Mouse (Mus musculus): ENCODE data around the gene March8. TPM values are rescaled to one million over a fixed set of nuclear protein-coding genes. Genes with fewer than 3 reads are reported as not detected.

March8 gene
- polyA plus RNA-seq, 1 experiment from 2014 or later: 35.7 TPM

- no peaks in the 10 kb centered on the region for H3K27me3 ChIP-seq (replicated peaks)
- H3K9ac ChIP-seq: no peak overlapping the region
- H3K4me2 ChIP-seq: no peak overlapping the region
- peaks cover 17% of the 10 kb centered on the region for H3K4me1 ChIP-seq (replicated peaks)
- H3K9me3 ChIP-seq (replicated peaks): no peaks in the 10 kb centered on the region
- no peak overlapping the region for H3K27ac ChIP-seq (ENCODE audit: poor library complexity, severe bottlenecking)
- no peaks in the 10 kb centered on the region for H3K36me3 ChIP-seq
- H3K4me3 ChIP-seq: no peak overlapping the region
- 78% methylated on average over 6 of the region's 6 CpGs for WGBS
- ATAC-seq (ENCODE audit: insufficient number of reproducible peaks, low FRiP score): peak; percentile 78
These were observed 32.6 kb downstream of the March8 start for GRCm38 (mm10) chr6:116370216-116370976.

GRCm38 (mm10) chr6:116371500-116371899 is 33.7 kb downstream of the March8 start:
- no peak overlapping the region for H3K4me3 ChIP-seq
- WGBS: 85% methylated on average over 3 of the region's 3 CpGs
- H3K27me3 ChIP-seq (replicated peaks): no peaks in the 10 kb centered on the region
- no peaks in the 10 kb centered on the region for H3K9me3 ChIP-seq (replicated peaks)
- H3K27ac ChIP-seq (ENCODE audit: poor library complexity, severe bottlenecking): no peak overlapping the region
- no peaks in the 10 kb centered on the region for H3K36me3 ChIP-seq
- no peak overlapping the region for H3K9ac ChIP-seq
- H3K4me2 ChIP-seq: no peak overlapping the region
- ATAC-seq (ENCODE audit: insufficient number of reproducible peaks, low FRiP score): no peak
- H3K4me1 ChIP-seq (replicated peaks): peaks cover 17% of the 10 kb centered on the region

DNA sequence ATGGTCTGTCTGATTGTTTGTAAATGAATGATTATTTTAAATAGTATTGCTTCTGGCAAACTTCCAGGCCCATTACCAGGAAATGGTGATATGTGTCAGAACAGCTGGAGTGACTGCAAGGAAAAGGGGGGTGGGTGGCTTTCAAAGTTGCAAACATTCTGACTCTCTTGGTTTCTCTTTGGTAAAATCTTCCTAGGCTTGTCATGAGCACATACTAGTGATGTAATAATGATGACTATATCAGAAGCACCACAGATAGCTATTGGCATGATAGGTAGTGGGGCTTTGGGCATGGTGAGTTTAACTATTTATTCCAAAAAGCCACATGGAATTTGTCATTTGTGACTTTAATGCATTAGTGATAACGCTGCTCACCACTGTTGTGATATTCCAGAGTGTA is 36.3 kb downstream of the March8 start:
- Histone ChIP-seq H3K27ac (ENCODE audit: poor library complexity, severe bottlenecking) (no peak overlapping the region), H3K4me3 (no peak overlapping the region), H3K27me3 (replicated peaks) (no peaks in the 10 kb centered on the region), H3K9ac (no peak overlapping the region), H3K36me3 (peaks cover 14% of the 10 kb centered on the region; the same call in 1 of the 2 replicates), H3K4me2 (no peak overlapping the region), H3K4me1 (replicated peaks) (peaks cover 20% of the 10 kb centered on the region), H3K9me3 (replicated peaks) (no peaks in the 10 kb centered on the region)
- no peak for ATAC-seq (ENCODE audit: insufficient number of reproducible peaks, low FRiP score)
- 92% methylated on average over 1 of the region's 1 CpGs for WGBS

GRCm38 (mm10) chr6:116374618-116375017 is 36.8 kb downstream of the March8 start:
- no peak overlapping the region for H3K4me3 ChIP-seq
- peaks cover 14% of the 10 kb centered on the region; the same call in 1 of the 2 replicates for H3K36me3 ChIP-seq
- no peaks in the 10 kb centered on the region for H3K9me3 ChIP-seq (replicated peaks)
- no peak overlapping the region for H3K27ac ChIP-seq (ENCODE audit: poor library complexity, severe bottlenecking)
- no peak overlapping the region for H3K4me2 ChIP-seq
- no peak for ATAC-seq (ENCODE audit: insufficient number of reproducible peaks, low FRiP score)
- peaks cover 20% of the 10 kb centered on the region for H3K4me1 ChIP-seq (replicated peaks)
- H3K9ac ChIP-seq: no peak overlapping the region
- no peaks in the 10 kb centered on the region for H3K27me3 ChIP-seq (replicated peaks)

GRCm38 (mm10) chr6:116378892-116379291 is 41.1 kb downstream of the March8 start:
- no peak overlapping the region for H3K4me2 ChIP-seq
- H3K9ac ChIP-seq: no peak overlapping the region
- H3K4me1 ChIP-seq (replicated peaks): peaks cover 13% of the 10 kb centered on the region; the same call in 1 of the 2 replicates
- ATAC-seq (ENCODE audit: insufficient number of reproducible peaks, low FRiP score): no peak
- H3K27ac ChIP-seq (ENCODE audit: poor library complexity, severe bottlenecking): no peak overlapping the region
- no peaks in the 10 kb centered on the region for H3K27me3 ChIP-seq (replicated peaks)
- H3K4me3 ChIP-seq: no peak overlapping the region
- 73% methylated on average over 7 of the region's 7 CpGs for WGBS
- no peaks in the 10 kb centered on the region for H3K9me3 ChIP-seq (replicated peaks)
- peaks cover 14% of the 10 kb centered on the region; the same call in 1 of the 2 replicates for H3K36me3 ChIP-seq

DNA sequence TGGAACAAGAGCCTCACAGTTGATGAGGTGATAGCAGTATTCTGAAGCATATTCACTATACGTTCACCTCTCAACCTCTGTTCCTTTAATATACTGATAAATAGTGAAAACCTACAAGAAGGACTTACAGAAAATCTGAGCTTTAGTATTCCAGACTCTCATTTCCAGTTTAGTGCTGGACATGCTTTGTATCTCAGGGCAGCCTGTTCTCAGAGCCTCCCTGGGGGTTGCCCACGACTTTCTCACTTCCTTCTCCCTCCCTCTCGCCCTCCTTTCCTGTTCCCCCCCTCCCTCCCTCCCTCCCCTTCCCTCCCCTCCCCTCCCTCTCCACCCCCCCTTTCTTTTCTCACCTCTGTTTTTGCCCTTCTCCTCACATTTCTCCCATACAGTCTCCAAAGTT is 42.3 kb downstream of the March8 start:
- no peak for ATAC-seq (ENCODE audit: insufficient number of reproducible peaks, low FRiP score)
- no peaks in the 10 kb centered on the region for H3K27me3 ChIP-seq (replicated peaks)
- peaks cover 10% of the 10 kb centered on the region for H3K4me1 ChIP-seq (replicated peaks)
- no peaks in the 10 kb centered on the region for H3K9me3 ChIP-seq (replicated peaks)
- peaks cover 14% of the 10 kb centered on the region; the same call in 1 of the 2 replicates for H3K36me3 ChIP-seq
- WGBS: 44% methylated on average over 3 of the region's 3 CpGs
- H3K27ac ChIP-seq (ENCODE audit: poor library complexity, severe bottlenecking): no peak overlapping the region
- H3K4me2 ChIP-seq: no peak overlapping the region
- H3K9ac ChIP-seq: no peak overlapping the region
- no peak overlapping the region for H3K4me3 ChIP-seq

- Histone ChIP-seq H3K4me1 (replicated peaks) (peaks cover 21% of the 10 kb centered on the region), H3K36me3 (peaks cover 14% of the 10 kb centered on the region; the same call in 1 of the 2 replicates)
These were observed 43.8 kb downstream of the March8 start for GRCm38 (mm10) chr6:116381605-116382004.

GRCm38 (mm10) chr6:116383582-116383981 is 45.8 kb downstream of the March8 start:
- H3K4me2 ChIP-seq: no peak overlapping the region
- H3K4me3 ChIP-seq: no peak overlapping the region
- no peak for ATAC-seq (ENCODE audit: insufficient number of reproducible peaks, low FRiP score)
- H3K36me3 ChIP-seq: no peaks in the 10 kb centered on the region
- no peaks in the 10 kb centered on the region for H3K27me3 ChIP-seq (replicated peaks)
- H3K9ac ChIP-seq: no peak overlapping the region
- H3K4me1 ChIP-seq (replicated peaks): peaks cover 21% of the 10 kb centered on the region
- no peak overlapping the region for H3K27ac ChIP-seq (ENCODE audit: poor library complexity, severe bottlenecking)
- no peaks in the 10 kb centered on the region for H3K9me3 ChIP-seq (replicated peaks)
- 85% methylated on average over 10 of the region's 10 CpGs for WGBS

More at GRCm38 (mm10) chr6:116381605-116382004, 43.8 kb downstream of the March8 start:
- no peak for ATAC-seq (ENCODE audit: insufficient number of reproducible peaks, low FRiP score)
- Histone ChIP-seq H3K4me2 (no peak overlapping the region), H3K9ac (no peak overlapping the region), H3K4me3 (no peak overlapping the region), H3K27ac (ENCODE audit: poor library complexity, severe bottlenecking) (no peak overlapping the region), H3K9me3 (replicated peaks) (no peaks in the 10 kb centered on the region), H3K27me3 (replicated peaks) (no peaks in the 10 kb centered on the region)
- 55% methylated on average over 2 of the region's 2 CpGs for WGBS

GRCm38 (mm10) chr6:116385194-116386044 is 47.6 kb downstream of the March8 start:
- Histone ChIP-seq H3K27ac (ENCODE audit: poor library complexity, severe bottlenecking) (no peak overlapping the region), H3K4me3 (no peak overlapping the region), H3K9me3 (replicated peaks) (no peaks in the 10 kb centered on the region), H3K27me3 (replicated peaks) (no peaks in the 10 kb centered on the region), H3K9ac (no peak overlapping the region), H3K4me1 (replicated peaks) (peaks cover 18% of the 10 kb centered on the region), H3K36me3 (no peaks in the 10 kb centered on the region), H3K4me2 (0 out of 2 replicates have a peak overlapping the region, but pooled peaks have one; percentile 6)
- no peak for ATAC-seq (ENCODE audit: insufficient number of reproducible peaks, low FRiP score)
- WGBS: 31% methylated on average over 5 of the region's 5 CpGs

DNA sequence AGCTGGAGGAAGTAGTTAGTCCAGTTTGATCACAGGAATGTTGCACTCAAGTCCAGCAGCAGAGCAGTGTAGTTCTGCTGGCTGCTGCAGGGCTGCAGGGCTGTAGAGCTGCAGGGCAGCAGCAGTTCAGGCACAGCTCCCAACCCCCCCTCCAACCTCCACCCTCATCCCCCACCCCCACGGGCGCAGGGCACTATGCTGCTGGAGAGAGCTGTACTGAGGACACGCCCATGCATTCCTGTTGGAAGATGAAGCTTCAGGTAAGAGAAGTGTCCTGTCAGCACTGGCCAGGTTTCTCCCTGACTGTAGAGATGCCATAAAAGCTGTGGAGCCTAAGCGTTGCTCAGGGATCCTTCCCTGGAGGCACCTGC is 48.2 kb downstream of the March8 start:
- no peaks in the 10 kb centered on the region for H3K27me3 ChIP-seq (replicated peaks)
- no peak overlapping the region for H3K4me3 ChIP-seq
- no peak overlapping the region for H3K9ac ChIP-seq
- H3K4me2 ChIP-seq: no peak overlapping the region
- no peaks in the 10 kb centered on the region for H3K36me3 ChIP-seq
- no peak overlapping the region for H3K27ac ChIP-seq (ENCODE audit: poor library complexity, severe bottlenecking)
- no peak for ATAC-seq (ENCODE audit: insufficient number of reproducible peaks, low FRiP score)
- peaks cover 18% of the 10 kb centered on the region for H3K4me1 ChIP-seq (replicated peaks)
- H3K9me3 ChIP-seq (replicated peaks): no peaks in the 10 kb centered on the region
- 36% methylated on average over 4 of the region's 4 CpGs for WGBS

DNA sequence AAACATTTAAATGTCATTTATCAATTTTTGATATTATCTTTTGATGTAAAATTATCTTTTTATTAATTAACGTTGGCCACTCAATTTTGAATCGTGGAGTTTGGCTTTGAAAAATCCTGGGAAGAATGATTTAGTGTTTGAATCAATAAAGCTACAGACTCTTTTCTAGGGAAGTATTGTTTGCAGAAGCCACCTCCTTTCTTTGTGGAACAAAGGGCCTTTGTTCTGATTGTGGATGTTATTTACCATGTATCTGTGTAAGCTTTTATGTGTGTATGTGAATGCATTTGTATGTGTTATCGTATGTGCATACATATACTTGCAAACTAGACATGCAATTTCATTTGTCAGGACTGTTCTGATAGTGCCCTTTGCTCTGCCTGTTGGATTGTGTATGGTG is 48.7 kb downstream of the March8 start:
- H3K27me3 ChIP-seq (replicated peaks): no peaks in the 10 kb centered on the region
- no peaks in the 10 kb centered on the region for H3K36me3 ChIP-seq
- ATAC-seq (ENCODE audit: insufficient number of reproducible peaks, low FRiP score): no peak
- WGBS: 84% methylated on average over 3 of the region's 3 CpGs
- no peaks in the 10 kb centered on the region for H3K9me3 ChIP-seq (replicated peaks)
- H3K27ac ChIP-seq (ENCODE audit: poor library complexity, severe bottlenecking): no peak overlapping the region
- no peak overlapping the region for H3K4me2 ChIP-seq
- H3K9ac ChIP-seq: no peak overlapping the region
- H3K4me3 ChIP-seq: no peak overlapping the region
- H3K4me1 ChIP-seq (replicated peaks): peaks cover 18% of the 10 kb centered on the region
